Mouse (Mus musculus) thymus, postnatal 36 days (tissue): ENCODE data around the gene Notch2.

ENCODE experiments used
- DNase-seq, 2 experiments: peaks; one replicate each; pipeline ENCODE4 v3.0.0; 2022; ENCODE audit warnings: mixed read lengths in 2 of 2

Notch2 gene

GRCm38 (mm10) chr3:98013401-98014281, at the start of gene Notch2:
TSS of gene Notch2 (plus strand) at chr3:98013527.
- DNase-seq = peak; percentile 96

- DNase-seq = no peak
Observed at GRCm38 (mm10) chr3:97964878-97965353, 48.4 kb upstream of the Notch2 start.

GRCm38 (mm10) chr3:97967627-97968026, 45.7 kb upstream of the Notch2 start:
- no peak for DNase-seq

- DNase-seq = no peak
Observed at GRCm38 (mm10) chr3:97968191-97968590, 45.1 kb upstream of the Notch2 start.

GRCm38 (mm10) chr3:97969019-97969418, 44.3 kb upstream of the Notch2 start:
- DNase-seq = no peak

- peak; percentile 25 to 37 for DNase-seq
Observed at GRCm38 (mm10) chr3:97971117-97971516, 42.2 kb upstream of the Notch2 start.

GRCm38 (mm10) chr3:97972200-97972599, 41.1 kb upstream of the Notch2 start:
- DNase-seq = no peak

GRCm38 (mm10) chr3:97972707-97973106, 40.6 kb upstream of the Notch2 start:
- DNase-seq = no peak

GRCm38 (mm10) chr3:97973306-97973705, 40.0 kb upstream of the Notch2 start:
- DNase-seq = no peak

GRCm38 (mm10) chr3:97974197-97974770, 39.0 kb upstream of the Notch2 start:
- no peak for DNase-seq

GRCm38 (mm10) chr3:97976706-97977105, 36.6 kb upstream of the Notch2 start:
- no peak for DNase-seq

- DNase-seq = no peak
Observed at GRCm38 (mm10) chr3:97978710-97979109, 34.6 kb upstream of the Notch2 start.

- DNase-seq = no peak
Observed at GRCm38 (mm10) chr3:97980683-97981327, 32.5 kb upstream of the Notch2 start.

- DNase-seq = no peak
Observed at GRCm38 (mm10) chr3:97981376-97981906, 31.9 kb upstream of the Notch2 start.

- DNase-seq = no peak
Observed at GRCm38 (mm10) chr3:97984870-97985506, 28.3 kb upstream of the Notch2 start.

GRCm38 (mm10) chr3:97985691-97986090, 27.6 kb upstream of the Notch2 start:
- DNase-seq = no peak

- DNase-seq = no peak
Observed at GRCm38 (mm10) chr3:97987153-97987552, 26.2 kb upstream of the Notch2 start.

GRCm38 (mm10) chr3:97988756-97989155, 24.6 kb upstream of the Notch2 start:
- no peak for DNase-seq

GRCm38 (mm10) chr3:97990576-97990975, 22.8 kb upstream of the Notch2 start:
- DNase-seq = no peak

GRCm38 (mm10) chr3:97992289-97992688, 21.0 kb upstream of the Notch2 start:
- no peak for DNase-seq

GRCm38 (mm10) chr3:97993196-97993595, 20.1 kb upstream of the Notch2 start:
- no peak for DNase-seq

- no peak for DNase-seq
Observed at GRCm38 (mm10) chr3:97993920-97994545, 19.3 kb upstream of the Notch2 start.
